Mouse (Mus musculus): ENCODE results near the gene Ttll5.

- TF ChIP-seq GATA1 (IDR thresholded peaks at IDR 0.05; ENCODE audit: borderline replicate concordance, low read length) (no peak), FLI1 (IDR thresholded peaks at IDR 0.05; ENCODE audit: low read length) (no peak)
Measured at GRCm38 (mm10) chr12:86088042-86088441, 263.6 kb downstream of the Ttll5 start.
